Mouse (Mus musculus) MEL (cell line): ENCODE results near the gene Gzmm.

Experiments
- CTCF ChIP-seq, 3 experiments: IDR thresholded peaks in 2 of 3; conservative IDR thresholded peaks in 1 of 3; 2 replicates each; pipeline ENCODE4 v1.5.1; 2011 to 2012; ENCODE audit warnings: low read length in 3 of 3, low read depth in 2 of 3, mild to moderate bottlenecking in 2 of 3, improper control_type of control experiment in 1 of 3, inconsistent platforms in 1 of 3, mixed read lengths in 1 of 3, moderate library complexity in 1 of 3; ENCODE audit not compliant: control insufficient read depth in 1 of 3, insufficient read depth in 1 of 3, poor library complexity in 1 of 3, severe bottlenecking in 1 of 3
- E2F4 ChIP-seq: IDR thresholded peaks from 2 replicates; pipeline ENCODE4 v1.6.1; 2011; ENCODE audit warnings: low read depth, low read length, improper control_type of control experiment, borderline replicate concordance
- EP300 ChIP-seq, 2 experiments: IDR thresholded peaks; 2 replicates each; pipeline ENCODE4 v1.6.1; 2011; ENCODE audit warnings: improper control_type of control experiment in 2 of 2, low read length in 2 of 2, low read depth in 1 of 2, mild to moderate bottlenecking in 1 of 2
- MAFK ChIP-seq: IDR thresholded peaks from 2 replicates; pipeline ENCODE4 v1.6.1; 2011; ENCODE audit warnings: low read depth, mild to moderate bottlenecking, low read length, improper control_type of control experiment, borderline replicate concordance
- MYC ChIP-seq: IDR thresholded peaks from 2 replicates; pipeline ENCODE4 v1.6.1; 2011; ENCODE audit warnings: low read depth, mild to moderate bottlenecking, low read length, improper control_type of control experiment, moderate library complexity
- POLR2A ChIP-seq, 2 experiments: IDR thresholded peaks; 2 replicates each; pipeline ENCODE4 v1.6.1; 2011 to 2012; ENCODE audit warnings: low read length in 2 of 2, mild to moderate bottlenecking in 2 of 2, control low read depth in 1 of 2, improper control_type of control experiment in 1 of 2, low read depth in 1 of 2, moderate library complexity in 1 of 2; ENCODE audit not compliant: control insufficient read depth in 1 of 2, insufficient read depth in 1 of 2, poor library complexity in 1 of 2
- USF1 ChIP-seq: IDR thresholded peaks from 2 replicates; pipeline ENCODE4 v1.6.1; 2014; ENCODE audit warnings: low read depth, mild to moderate bottlenecking, inconsistent platforms, low read length, improper control_type of control experiment, moderate library complexity
- ZC3H11A ChIP-seq: IDR thresholded peaks from 2 replicates; pipeline ENCODE4 v1.6.1; 2012; ENCODE audit warnings: low read depth, mild to moderate bottlenecking, inconsistent platforms, low read length, improper control_type of control experiment

GRCm38 (mm10) chr10:79716254-79716987 is 27.6 kb downstream of the Gzmm start, which contains the start of gene Hcn2:
- TF ChIP-seq POLR2A (IDR thresholded peaks at IDR 0.05; ENCODE audit: control insufficient read depth in 1 of 2, insufficient read depth in 1 of 2, low read depth in 1 of 2, low read length in 2 of 2, poor library complexity in 1 of 2) = no peak
- no peak for TF ChIP-seq ZC3H11A
- TF ChIP-seq MAFK = no peak
- TF ChIP-seq EP300 (IDR thresholded peaks at IDR 0.05; ENCODE audit: low read depth in 1 of 2, low read length in 2 of 2) = no peak
- TF ChIP-seq MYC = no peak
- TF ChIP-seq CTCF (IDR thresholded peaks at IDR 0.05 in 2 of 3, conservative IDR thresholded peaks at IDR 0.05 in 1 of 3; ENCODE audit: control insufficient read depth in 1 of 3, insufficient read depth in 1 of 3, low read depth in 2 of 3, low read length in 3 of 3, poor library complexity in 1 of 3, severe bottlenecking in 1 of 3) = no peak
- TF ChIP-seq E2F4 = no peak
- TF ChIP-seq USF1 = no peak
